Mouse (Mus musculus): ENCODE measurements around the gene Ccdc8.
"Not testable (repeated sequence)": the region's sequence is repeated elsewhere in the genome, so short reads cannot be mapped to it uniquely, and the experiment has no call there.

The Ccdc8 gene

DNA sequence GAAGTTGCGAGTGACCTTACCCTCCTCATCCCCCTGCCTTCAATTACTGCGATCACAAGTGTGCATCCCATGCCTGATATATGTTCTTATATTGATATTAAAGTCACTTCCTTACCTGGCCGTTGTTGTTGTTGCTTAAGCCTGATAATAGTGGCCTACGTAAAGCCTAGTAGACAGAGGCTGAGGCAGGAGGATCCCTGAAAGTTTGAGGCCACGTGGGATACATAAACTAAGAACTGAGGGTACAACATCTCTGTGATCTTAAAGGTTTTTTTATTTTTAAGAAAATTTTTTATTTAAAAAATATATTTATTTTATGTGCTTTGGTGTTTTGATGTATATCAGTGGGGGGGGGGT is at the start of gene Ccdc8:
Gene Ccdc8, plus strand, starts transcription at position 258 of the 357 bp plus-strand sequence.
- no peak for ATAC-seq (ENCODE audit: insufficient number of reproducible peaks, low FRiP score, low TSS enrichment)

DNA sequence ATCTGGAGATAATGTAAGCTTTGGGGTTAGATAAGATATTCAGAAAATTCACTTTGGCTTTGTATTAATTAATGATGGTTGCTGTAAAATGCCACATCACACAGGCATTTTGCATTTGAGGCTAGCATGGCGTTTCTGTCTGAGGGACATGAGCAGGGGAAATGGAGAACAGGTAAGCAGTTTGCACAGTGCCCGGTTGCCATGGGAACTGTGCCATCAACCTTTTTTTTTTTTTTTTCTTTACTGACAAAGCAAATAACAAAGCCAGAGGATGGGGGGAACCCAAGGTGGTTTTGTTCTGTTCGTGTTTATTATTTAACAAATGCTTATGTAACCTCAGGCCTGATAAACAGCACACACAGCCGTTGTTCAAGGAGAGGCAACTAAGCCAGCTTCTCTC is 49.6 kb upstream of the Ccdc8 start:
- no peak for ATAC-seq (ENCODE audit: insufficient number of reproducible peaks, low FRiP score, low TSS enrichment)

DNA sequence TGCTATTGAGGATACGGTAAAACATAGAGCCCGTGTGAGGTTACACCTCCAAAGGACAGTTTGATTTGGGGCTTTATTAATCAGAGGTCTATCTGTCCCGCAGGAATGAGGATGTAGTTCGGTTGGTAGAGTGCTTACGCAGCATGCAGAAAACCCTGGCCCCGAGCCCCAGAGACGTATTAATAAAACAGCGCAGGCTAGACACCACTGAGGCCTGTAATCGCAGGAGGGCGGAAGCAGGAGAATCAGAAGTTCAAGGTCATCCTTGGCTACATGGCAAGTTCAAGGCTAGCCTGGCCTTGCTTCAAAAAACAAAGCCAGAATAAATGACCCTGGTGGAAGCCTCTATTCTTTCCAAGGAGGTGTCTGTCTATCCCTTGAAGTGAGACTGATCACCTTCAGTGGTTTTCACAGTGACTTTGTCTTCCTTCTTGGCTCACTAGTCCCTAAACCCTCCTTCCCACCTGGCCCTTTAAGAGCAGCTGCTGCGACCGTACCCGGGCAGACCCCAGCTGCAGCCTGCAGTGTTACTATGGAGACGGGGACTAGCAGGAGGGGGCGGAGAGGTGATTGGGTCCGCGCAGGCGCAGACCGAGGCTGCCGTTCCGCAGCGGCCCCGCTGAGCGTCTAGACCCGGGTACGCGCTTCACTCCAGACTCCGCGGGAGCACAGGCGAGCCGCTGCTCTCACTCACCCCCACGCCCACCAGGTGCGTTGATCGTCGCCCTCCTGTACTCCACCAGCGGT is 48.3 kb upstream of the Ccdc8 start, which contains the start of gene Pnmal2:
Gene Pnmal2, plus strand, starts transcription at position 622 of the 747 bp plus-strand sequence.
- ATAC-seq (ENCODE audit: insufficient number of reproducible peaks, low FRiP score, low TSS enrichment) = peak; percentile 78; the same call in 1 of the 2 replicates

DNA sequence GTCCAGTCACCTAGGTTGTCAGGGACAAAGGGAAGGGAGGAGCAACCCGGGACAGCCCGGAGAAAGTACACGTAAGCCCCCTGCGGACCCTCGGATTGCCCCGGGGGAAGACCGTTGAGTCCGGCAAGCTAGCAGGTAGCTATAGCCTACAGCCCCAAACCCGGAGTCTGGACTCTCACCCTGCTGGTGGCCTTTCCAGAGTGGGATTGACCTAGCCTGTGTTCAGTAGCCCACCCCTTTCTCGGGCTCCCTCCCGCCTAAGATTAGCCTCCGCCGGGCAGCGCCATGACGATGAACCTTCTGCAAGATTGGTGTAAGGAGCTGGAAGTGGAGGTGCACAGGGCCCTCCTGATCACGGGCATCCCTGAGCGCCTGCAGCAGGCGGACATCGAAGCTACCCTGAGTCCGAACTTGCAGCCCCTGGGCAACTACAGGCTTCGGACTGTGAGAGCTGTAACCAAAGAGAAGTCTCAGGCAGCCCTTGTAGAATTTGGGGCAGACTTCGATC is 47.6 kb upstream of the Ccdc8 start:
- 0 out of 2 replicates have a peak, but pooled peaks have one; percentile 9 for ATAC-seq (ENCODE audit: insufficient number of reproducible peaks, low FRiP score, low TSS enrichment)

DNA sequence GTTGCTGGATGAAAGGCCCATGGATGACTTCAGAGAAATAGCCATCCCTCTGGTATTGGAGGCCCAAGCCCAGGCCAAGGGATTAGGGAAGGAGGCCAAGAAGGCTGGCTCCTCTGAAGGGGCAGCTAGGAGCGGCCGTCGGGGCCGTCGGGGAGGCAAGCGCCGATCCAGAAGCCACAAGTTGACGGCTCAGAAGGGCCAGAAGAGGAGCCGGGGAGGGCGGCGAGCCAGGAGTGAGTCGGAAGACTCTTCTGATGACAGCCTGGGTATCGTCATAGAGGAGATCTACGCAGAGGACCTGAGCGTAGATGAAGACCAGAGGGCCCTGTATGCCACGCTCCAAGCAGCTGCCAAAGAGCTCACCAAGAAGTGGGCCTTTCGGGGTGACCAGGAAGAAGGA is 47.1 kb upstream of the Ccdc8 start:
- no peak for ATAC-seq (ENCODE audit: insufficient number of reproducible peaks, low FRiP score, low TSS enrichment)

DNA sequence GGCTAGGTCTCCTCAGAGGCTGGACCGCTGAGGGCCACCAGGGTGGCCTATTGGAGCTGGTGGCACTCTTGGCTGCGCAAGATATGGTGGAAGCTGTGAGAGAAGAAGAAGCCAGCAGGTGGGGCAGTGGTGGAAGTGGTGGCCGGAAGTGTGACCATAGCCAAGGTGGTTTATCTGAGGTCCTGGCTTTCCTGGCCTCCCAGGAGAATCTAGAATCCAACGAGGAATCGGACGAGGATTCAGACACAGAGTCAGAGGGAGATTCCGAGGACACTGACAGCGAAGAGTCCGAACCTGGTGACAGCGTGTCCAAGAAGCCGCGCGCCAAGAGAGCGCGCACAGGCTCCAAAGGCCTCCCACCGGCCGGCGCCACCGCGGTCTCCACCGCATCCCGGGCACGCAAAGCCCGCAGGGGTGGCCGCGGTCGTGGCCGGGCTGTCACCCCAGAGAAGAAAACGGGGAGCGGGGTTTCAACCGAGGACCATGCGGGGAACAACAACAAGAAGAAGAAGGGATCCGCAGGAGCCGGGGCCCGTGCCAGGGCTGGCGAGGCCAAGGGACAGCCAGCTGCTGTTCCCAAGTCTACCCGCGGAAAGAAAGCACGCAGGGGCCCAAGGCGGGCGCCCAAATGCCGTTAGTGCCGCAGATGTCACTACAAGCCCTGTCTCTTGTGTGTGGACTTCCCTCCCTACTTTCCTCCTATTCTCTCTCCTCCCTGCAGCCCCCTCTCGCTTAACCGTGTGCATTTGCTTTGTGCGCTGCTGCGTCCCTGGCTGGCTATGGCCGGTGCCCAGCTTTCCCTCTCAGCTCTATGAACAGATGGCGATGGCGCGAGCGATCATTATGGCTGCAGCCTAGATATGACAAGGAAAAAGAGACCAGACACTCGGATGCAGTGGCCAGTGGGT is 45.8 kb upstream of the Ccdc8 start:
- ATAC-seq (ENCODE audit: insufficient number of reproducible peaks, low FRiP score, low TSS enrichment) = no peak

DNA sequence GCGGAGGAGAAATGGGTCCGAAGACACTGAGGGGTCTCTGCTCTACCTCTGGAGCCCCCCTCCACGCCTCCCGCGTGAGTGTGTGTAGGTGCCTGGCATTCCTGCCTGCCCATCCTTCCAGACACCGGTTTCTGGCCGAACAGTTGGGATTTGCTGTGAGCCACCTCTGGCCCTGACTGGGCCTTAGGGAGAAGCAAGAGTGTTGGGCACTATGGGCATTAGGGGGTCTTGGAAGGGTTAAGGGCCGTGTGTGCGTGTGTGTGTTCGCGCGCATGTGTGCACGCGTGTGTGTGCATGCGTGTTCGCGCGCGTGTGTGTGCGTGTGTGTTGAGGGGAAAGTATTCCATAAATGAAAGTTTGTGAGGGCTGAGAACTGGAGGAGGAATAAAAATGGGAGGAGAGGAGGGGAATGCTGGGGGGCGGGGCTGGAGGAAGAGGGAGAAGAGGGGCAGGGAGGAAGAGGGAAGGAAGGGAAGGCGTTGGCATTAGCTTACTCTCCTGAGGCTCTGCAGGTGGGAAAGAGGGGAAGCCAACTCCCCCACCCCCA is 45.1 kb upstream of the Ccdc8 start:
- no peak for ATAC-seq (ENCODE audit: insufficient number of reproducible peaks, low FRiP score, low TSS enrichment)

DNA sequence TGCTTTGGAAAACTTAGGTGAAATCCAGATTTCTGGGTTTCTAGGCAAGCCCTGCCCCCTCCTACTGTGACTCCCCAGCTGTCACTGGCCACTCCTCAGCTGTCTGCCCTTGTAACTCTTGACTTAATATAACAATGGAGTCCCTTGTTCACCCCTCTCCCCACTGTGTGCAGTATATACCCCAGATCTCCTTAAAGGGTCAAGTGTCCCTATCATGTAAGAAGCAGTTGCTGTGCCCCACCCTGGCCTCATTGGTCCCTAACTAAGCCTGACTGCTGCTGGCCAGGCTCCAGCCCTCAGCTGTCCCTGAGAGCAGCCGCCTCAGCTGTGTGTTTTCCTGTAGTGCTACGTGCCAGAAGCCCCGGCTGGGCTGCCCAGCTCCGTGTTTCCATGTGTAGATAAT is 44.5 kb upstream of the Ccdc8 start:
- no peak for ATAC-seq (ENCODE audit: insufficient number of reproducible peaks, low FRiP score, low TSS enrichment)

DNA sequence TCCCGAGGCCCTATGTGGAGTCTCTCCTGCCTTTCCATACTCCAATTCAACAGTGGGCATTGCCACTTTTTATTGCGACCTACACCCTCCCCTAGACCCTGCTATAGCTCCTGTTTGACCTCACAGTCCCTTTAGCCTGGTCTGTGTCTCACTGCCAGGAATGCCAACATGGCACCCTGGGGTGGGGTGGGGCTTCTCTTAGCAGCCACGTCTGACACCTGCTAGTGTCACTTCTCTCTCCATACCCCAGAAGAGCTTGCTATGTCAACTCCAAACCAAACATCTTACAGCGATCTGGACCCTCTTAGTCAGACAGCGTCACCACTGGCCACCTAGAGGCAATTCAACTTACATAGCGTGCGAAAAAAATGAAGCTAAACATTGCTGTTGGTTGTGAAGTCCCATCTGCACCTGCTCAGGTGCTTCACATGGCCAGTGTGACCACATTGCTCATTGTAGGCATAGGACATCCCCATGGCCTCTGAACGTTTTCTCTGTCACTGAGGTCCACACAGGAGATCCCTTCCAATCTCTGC is 43.5 kb upstream of the Ccdc8 start:
- ATAC-seq (ENCODE audit: insufficient number of reproducible peaks, low FRiP score, low TSS enrichment) = no peak

DNA sequence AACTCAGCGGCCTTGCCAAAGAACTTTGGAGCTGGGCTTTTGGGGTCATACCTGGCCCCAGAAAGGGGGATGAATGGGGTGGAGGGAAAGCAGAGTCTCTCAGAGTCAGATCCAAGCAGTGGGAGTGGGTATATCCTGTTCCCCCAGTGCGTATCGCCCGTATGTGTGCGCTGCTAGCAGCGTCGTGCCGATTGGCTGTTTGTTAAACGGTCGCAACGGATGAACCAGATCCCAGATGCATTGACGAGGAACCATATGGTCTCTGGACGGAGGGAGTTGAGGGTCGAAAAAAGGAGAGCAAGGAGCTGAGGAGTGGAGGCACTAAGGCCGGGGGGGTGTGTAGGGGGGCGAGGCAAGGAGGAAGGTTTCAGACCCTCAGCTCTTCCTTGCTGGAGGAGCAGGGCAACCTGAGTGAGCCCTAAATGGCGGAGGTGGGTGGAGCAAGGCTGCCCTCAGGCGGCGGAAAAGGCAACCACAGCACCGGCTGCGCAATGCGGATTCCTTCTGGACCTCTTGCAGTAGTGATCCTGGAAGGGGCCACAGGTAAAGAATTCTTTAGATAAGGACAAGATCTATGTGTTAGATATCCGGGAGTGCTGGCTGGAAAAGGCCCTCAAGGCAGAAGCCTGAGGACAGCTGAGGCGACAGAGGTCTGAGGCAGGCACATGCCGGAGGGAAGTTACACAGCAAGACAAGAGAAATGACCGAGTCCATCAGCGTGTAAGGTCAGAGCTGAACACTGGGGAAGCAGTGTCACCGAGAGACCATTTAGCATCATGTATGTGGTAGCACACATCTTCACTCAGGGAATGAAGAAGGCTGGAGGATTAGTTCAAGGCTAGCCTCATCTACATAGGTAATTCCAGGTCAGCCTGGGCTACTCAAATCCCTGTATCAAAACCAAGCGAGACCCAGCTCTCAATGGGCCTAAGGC is 42.3 kb upstream of the Ccdc8 start:
- ATAC-seq (ENCODE audit: insufficient number of reproducible peaks, low FRiP score, low TSS enrichment) = peak; percentile 63

DNA sequence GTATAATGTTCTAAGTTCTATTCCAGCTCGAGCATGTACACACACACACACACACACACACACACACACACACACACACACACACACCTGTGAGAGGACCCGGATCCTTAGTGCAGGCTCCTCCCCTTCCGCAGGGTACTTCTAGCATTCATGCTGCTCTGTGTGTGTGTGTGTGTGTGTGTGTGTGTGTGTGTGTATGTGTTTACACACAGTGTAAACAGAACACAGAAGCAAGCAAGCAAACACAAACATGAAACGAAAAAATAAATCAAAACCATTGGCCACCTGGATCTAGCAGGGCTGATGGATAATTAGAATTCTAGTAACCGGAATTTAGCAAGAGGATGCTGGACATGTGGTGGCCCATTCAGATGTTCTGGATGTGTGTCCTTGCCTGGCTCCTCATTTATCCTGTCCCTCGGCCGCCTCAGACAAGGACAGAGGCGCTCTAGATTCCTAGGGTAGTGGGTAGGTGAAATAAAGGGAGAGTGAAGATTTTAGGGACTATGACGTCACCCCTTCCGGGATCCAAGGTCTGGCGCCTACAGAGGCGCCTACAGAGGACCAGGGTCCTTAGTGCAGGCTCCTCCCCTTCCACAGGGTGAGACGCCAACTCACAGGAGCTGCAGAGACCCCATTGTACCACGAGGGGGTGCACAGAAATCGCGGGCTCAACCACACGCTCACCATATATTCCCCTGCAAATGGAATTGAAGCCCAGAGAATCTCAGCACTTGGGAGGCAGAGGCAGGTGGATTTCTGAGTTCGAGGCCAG is 41.5 kb upstream of the Ccdc8 start:
- peak; percentile 29; the same call in 1 of the 2 replicates for ATAC-seq (ENCODE audit: insufficient number of reproducible peaks, low FRiP score, low TSS enrichment)

DNA sequence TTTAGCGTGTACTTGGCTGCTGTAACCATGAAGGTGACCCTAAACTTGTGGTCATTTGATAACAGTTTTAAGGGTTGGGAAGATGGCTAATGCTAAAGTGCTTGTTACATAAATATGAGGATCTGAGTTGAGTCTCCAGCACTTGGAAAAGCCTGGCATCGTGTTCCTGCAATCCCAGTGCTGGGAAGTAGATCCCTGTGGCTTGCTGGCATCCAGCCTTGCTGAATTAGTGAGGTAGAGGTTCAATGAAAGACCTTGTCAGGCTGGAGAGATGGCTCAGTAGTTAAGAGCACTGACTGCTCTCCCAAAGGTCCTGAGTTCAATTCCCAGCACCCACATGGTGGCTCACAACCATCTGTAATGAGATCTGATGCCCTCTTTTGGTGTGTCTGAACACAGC is 38.7 kb upstream of the Ccdc8 start:
- not testable (repeated sequence) for ATAC-seq (ENCODE audit: insufficient number of reproducible peaks, low FRiP score, low TSS enrichment)

DNA sequence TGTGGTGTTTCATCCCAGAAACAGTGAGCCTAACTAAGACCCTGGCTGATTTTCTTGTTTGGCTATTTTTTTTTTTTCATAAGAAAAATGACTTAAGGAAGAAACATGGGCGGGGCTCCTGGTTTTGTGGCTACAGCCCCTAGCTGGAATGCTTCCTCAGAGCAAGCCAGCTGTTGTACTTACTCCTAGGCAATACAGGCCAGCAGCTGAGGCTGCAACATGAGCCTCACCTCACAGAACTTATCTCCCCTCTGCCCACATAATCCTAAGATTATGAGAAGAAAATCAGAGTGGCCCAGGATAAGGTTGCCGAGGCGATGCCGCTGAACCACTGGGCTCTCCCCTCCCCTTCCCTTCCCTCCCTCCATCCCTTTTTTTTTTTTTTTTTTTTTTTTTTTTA is 36.8 kb upstream of the Ccdc8 start:
- no peak for ATAC-seq (ENCODE audit: insufficient number of reproducible peaks, low FRiP score, low TSS enrichment)

DNA sequence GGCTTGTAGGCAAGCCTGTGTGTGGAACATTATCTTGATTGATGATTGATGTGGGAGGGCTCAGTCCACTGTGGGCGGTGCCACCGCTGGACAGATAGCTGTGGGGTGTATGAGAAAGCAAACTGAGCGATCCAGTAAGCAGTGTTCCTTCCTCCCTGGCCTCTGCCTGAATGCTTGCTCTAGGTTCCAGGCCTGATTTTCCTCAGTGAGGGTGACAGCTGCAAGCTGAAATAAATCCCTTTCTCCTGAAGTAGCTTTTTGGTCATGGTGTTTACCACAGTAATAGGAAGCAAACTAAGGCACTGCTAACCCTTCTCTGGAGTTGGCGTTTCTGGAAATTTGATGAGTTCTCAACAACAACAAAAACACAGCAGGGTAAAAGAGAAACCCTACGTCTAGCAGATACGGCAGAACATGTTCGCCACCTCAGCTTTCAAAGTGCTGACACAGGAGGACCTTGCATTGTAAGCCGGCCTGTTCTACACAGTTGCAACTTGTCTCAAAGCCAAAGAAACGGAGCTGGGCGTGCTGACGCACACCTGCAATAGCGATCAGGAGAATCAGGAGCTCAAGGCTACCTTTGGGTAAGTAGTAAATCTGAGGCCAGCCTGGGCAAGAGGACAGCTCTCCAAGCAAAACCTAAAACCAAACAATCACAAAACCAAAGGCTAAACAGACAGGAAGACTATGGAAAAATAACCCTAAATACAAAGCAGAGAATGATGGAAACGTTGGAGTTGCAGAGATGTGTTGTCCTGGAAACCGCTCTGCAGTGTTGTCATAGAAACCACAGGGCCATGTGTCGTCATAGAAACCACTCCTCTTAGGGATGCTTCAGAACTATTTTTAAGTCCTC is 35.9 kb upstream of the Ccdc8 start:
- ATAC-seq (ENCODE audit: insufficient number of reproducible peaks, low FRiP score, low TSS enrichment) = no peak

DNA sequence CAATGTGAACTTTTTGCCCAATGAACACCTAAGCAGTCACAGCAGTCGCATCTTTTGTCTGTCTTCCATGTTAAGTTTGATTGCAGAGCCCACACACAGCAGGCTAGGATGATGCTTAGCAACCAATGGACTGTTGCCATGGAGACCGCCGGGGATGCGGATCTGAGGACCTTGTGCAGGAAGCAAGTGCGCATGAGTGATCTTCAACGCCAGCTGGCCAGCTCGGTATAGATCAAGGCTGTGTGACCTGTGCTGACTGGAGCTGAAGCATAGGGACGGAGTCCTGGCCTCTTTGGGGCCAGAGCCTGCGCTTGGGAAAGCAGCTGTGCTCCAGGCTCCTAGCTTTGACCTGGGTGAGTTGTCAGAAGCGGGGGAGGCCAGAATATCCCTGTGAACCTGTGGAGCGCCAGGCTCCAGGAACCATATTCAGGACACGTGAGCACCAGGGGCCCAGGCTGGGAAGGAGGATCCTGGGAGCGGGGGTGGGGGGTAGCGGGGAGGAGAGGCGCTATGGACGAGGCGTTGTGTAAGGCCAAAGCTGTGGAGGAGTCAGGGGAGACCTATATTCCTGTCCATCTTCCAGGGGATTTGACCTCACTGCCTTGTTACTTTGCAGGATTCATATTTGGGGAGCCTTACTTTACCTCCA is 32.8 kb upstream of the Ccdc8 start, which contains the start of gene Pnmal1:
Gene Pnmal1, plus strand, starts transcription at position 141 of the 649 bp plus-strand sequence.
- ATAC-seq (ENCODE audit: insufficient number of reproducible peaks, low FRiP score, low TSS enrichment) = peak; percentile 92

DNA sequence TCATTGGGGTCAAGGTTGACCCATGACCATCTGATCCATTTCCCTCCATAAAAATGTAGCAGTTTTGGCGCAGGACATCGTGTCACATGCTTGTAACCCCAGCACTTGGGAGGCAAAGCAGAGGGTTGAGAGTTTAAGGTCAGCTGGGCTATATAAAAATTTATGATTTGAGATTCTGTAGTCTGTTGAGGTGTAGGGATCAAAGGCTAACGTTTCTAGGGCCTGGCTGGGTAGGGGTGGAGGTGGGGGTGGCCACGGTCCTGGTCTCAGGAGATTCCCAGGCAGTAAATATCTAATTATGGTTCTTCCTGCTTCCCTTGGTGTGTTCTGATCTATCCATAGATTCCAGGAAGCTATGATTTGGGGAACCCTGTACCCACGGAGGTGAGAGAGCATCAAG is 30.8 kb upstream of the Ccdc8 start:
- no peak for ATAC-seq (ENCODE audit: insufficient number of reproducible peaks, low FRiP score, low TSS enrichment)

DNA sequence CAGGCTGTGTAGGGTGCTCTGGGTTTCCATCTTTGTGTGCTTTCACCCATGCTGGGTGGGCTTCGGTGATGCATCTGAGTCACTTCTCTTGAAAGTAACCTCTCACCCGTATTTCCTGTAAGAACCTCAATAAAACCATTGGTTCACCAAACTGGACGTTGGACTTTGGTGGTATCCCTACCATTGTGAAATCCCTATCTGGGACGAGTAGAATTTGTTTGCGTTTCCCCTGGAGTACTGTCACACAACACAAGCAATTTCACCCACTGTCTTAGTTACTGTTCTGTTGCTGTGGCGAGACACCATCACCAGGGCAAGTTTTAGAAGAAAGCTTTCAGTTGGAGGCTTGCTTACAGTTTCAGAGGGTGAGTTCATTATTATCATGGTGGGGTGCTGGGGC is 24.1 kb upstream of the Ccdc8 start:
- ATAC-seq (ENCODE audit: insufficient number of reproducible peaks, low FRiP score, low TSS enrichment) = no peak
